Mouse (Mus musculus): ENCODE results near the gene Unc13a.

DNA sequence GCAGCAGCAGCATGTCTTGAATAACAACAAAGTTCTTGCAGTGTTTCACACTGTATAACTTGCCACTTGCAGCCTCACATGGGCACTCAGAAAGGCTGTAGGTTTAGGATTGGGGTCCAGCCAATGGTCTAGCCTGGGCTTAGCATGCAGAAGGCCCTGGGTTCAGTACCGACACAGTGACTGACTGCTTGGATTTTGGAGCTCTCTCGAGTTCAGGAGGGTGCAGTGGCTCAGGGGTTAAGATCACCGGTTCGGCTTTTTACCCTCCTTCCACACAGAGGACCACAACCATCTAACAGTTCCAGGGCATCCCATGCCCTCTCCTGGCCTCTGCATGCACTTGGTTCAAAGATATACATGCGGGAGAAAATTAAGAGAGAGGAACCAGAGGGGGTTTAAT lies 80.5 kb downstream of the Unc13a start:
- TF ChIP-seq TCF3 (IDR thresholded peaks at IDR 0.05; ENCODE audit: insufficient read length, low read depth) (no peak), MAX (IDR thresholded peaks at IDR 0.05; ENCODE audit: low read depth) (no peak)
